Mouse (Mus musculus) liver, embryonic 16.5 days (tissue): ENCODE measurements around the gene Kif11. TPM values are rescaled to one million over a fixed set of nuclear protein-coding genes. Genes with fewer than 3 reads are reported as not detected.

Experiments
- polyA plus RNA-seq: library from polyadenylated mRNA; unstranded; fragments of >200 nt; fragmentation: Nextera tagmentation; extraction: Ambion mirVana; gene quantifications from 2 replicates; pipeline ENCODE4 v1.2.1, GENCODE M21; 2015

Kif11 gene
- polyA plus RNA-seq, 1 experiment from 2014 or later, result 50.1 TPM

Other genes with a start within 250 kb of the Kif11 start
- 143 and 145 TPM in 2 replicates for gene March5, start 168.9 kb upstream of the Kif11 start, polyA plus RNA-seq
- 3.7 and 3.8 TPM in 2 replicates for gene Cpeb3, start 167.8 kb upstream of the Kif11 start, polyA plus RNA-seq
- gene Ide, start 38.6 kb upstream of the Kif11 start, polyA plus RNA-seq, result 21.3 and 24.7 TPM in 2 replicates
- 34.2 and 34.6 TPM in 2 replicates for gene Hhex, start 58.4 kb downstream of the Kif11 start, polyA plus RNA-seq
- 25.7 and 28.0 TPM in 2 replicates for gene Exoc6, start 174.0 kb downstream of the Kif11 start, polyA plus RNA-seq